Mouse (Mus musculus) neural tube, embryonic 12.5 days (tissue): ENCODE measurements around the gene Bco1. TPM values are rescaled to one million over a fixed set of nuclear protein-coding genes. Genes with fewer than 3 reads are reported as not detected.

ENCODE experiments used
- ATAC-seq: fragments of 200-750 bp; cut with Nextera tagmentation; 2 replicates; pipeline ENCODE4 v1.8.0; 2017; ENCODE audit warnings: low read depth, mild to moderate bottlenecking, moderate TSS enrichment, moderate library complexity; ENCODE audit not compliant: low FRiP score
- H3K27ac ChIP-seq: fragments of 300-500 bp; sonication (generic); 2 replicates; pipeline ENCODE4 v1.5.1; 2016
- H3K27me3 ChIP-seq: fragments of 300-500 bp; sonication (generic); replicated peaks from 2 replicates; pipeline ENCODE4 v1.6.1; 2016; ENCODE audit warnings: mild to moderate bottlenecking
- H3K36me3 ChIP-seq: fragments of 300-500 bp; sonication (generic); 2 replicates; pipeline ENCODE4 v1.6.1; 2016; ENCODE audit warnings: mild to moderate bottlenecking
- H3K4me1 ChIP-seq: fragments of 300-500 bp; sonication (generic); 2 replicates; pipeline ENCODE4 v1.6.1; 2016
- H3K4me2 ChIP-seq: fragments of 300-500 bp; sonication (generic); replicated peaks from 2 replicates; pipeline ENCODE4 v1.6.1; 2016; ENCODE audit warnings: mild to moderate bottlenecking
- H3K4me3 ChIP-seq: fragments of 300-500 bp; sonication (generic); 2 replicates; pipeline ENCODE4 v1.5.1; 2016
- H3K9ac ChIP-seq: fragments of 300-500 bp; sonication (generic); 2 replicates; pipeline ENCODE4 v1.6.1; 2016; ENCODE audit warnings: mild to moderate bottlenecking
- H3K9me3 ChIP-seq: fragments of 300-500 bp; sonication (generic); 2 replicates; pipeline ENCODE4 v1.6.1; 2016; ENCODE audit warnings: mild to moderate bottlenecking
- WGBS: fragments of 180-500 bp; shearing (Covaris S2); methylation state at CpG from one replicate; pipeline ENCODE4 v1.1.7; 2016; 5-methylcytosine and 5-hydroxymethylcytosine counted together
- polyA plus RNA-seq: library from polyadenylated mRNA; unstranded; fragments of >200 nt; fragmentation: Nextera tagmentation; extraction: Ambion mirVana; gene quantifications from 2 replicates; pipeline ENCODE4 v1.2.1, GENCODE M21; 2016

The Bco1 gene
- 0.09 and 0.52 TPM in 2 replicates for polyA plus RNA-seq

DNA sequence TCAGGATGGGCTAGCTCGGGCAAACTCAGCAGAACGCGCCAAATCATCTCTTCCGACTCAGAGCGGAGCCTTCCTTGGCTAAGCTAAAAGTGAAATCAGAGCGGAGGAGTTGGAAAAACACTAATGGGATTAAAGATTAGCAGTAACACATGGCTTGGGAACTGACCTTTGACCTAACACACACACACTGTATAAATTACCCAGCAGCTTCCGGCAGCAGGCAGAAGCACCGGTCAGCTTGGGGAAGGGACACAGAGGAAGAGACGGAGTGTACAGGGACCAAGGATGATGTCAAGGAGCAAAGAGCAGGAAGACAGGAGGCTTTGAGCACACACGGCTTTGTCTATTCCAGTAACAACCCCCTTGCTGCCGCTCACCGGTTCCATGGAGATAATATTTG, at the start of gene Bco1:
Gene Bco1, plus strand, starts transcription at position 208 of the 400 bp plus-strand sequence.
- Histone ChIP-seq H3K27ac (no peak within 1 kb of the TSS), H3K9me3 (peaks cover 6% of the 10 kb centered on the region; the same call in 1 of the 2 replicates), H3K27me3 (no peaks in the 10 kb centered on the region), H3K4me1 (peaks cover 14% of the 10 kb centered on the region), H3K9ac (no peak within 1 kb of the TSS), H3K4me2 (no peak within 1 kb of the TSS), H3K36me3 (no peaks in the 10 kb centered on the region), H3K4me3 (no peak within 1 kb of the TSS)
- ATAC-seq = no peak
- WGBS = 72% methylated on average over 12 of the region's 12 CpGs

DNA sequence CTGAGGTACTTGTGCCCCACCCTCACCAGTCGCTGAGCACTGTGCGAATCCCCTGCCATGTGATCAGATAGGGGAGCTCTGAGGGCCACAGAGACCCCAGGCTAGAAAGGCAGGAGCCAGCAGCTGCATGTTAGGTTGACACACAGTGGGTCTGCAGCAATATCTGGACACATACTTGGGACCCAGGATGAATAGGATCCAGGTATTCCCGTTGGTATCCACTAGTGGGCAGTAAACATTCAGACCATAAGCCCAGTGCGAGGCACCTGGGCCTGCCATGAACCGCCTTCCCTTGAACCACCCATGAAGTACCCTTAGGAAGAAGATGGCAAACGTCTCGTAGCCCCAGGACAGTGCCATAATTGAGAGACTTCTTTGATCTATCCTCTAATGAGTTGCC, 46.2 kb upstream of the Bco1 start:
- no peaks in the 10 kb centered on the region for H3K36me3 ChIP-seq
- 68% methylated on average over 7 of the region's 7 CpGs for WGBS

DNA sequence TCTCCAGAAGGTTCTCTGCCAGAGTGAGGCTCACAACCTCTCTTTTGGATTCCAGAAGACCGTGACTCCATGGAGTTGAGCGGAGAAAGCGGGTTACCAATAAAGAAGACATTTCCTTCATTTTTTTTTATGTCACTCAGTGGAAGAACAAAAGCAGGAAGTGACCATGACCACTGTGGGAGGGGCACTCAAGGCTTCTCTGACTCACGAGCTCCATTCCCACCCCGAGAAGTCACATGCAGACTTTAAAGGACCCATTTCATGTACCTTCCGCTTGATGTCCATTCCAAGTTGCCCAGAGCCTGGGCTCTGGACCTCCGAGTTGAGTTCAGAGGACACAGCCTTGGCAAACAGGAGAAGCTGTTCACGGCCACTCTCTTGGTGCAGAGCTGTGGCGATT, 44.9 kb upstream of the Bco1 start:
- H3K27ac ChIP-seq = no peak overlapping the region
- H3K4me3 ChIP-seq = no peak overlapping the region
- 89% methylated on average over 9 of the region's 9 CpGs for WGBS
- H3K4me1 ChIP-seq = no peaks in the 10 kb centered on the region
- H3K36me3 ChIP-seq = no peaks in the 10 kb centered on the region
- ATAC-seq = no peak
- no peak overlapping the region for H3K4me2 ChIP-seq
- H3K9ac ChIP-seq = no peak overlapping the region
- no peaks in the 10 kb centered on the region for H3K27me3 ChIP-seq
- no peaks in the 10 kb centered on the region for H3K9me3 ChIP-seq

More for the DNA sequence above, 46.2 kb upstream of the Bco1 start:
- no peak overlapping the region for H3K9ac ChIP-seq
- no peak overlapping the region for H3K4me2 ChIP-seq
- H3K9me3 ChIP-seq = no peaks in the 10 kb centered on the region
- no peak overlapping the region for H3K27ac ChIP-seq
- H3K4me3 ChIP-seq = no peak overlapping the region
- H3K4me1 ChIP-seq = no peaks in the 10 kb centered on the region
- no peak for ATAC-seq
- no peaks in the 10 kb centered on the region for H3K27me3 ChIP-seq

DNA sequence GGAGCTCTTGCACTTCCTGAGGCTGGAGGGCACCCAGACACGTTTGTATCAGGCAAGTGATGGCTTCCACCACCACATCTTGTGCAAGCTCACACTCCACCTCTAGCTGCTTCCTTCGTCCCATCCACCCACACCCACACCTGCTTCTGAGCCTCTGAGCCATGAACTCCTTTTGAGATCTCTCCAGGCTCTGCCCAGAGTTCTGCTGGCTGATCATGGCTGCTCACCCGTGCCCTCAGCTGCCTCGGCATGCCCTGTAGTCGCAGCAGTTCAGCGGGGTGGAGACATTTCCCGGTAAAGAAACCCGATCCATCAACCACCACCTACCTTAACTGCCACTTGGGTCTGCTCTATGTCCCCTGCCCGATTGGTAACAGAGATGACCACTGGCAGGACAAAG, 44.3 kb upstream of the Bco1 start:
- no peak overlapping the region for H3K4me2 ChIP-seq
- H3K36me3 ChIP-seq = no peaks in the 10 kb centered on the region
- no peaks in the 10 kb centered on the region for H3K4me1 ChIP-seq
- H3K9me3 ChIP-seq = no peaks in the 10 kb centered on the region
- no peak overlapping the region for H3K27ac ChIP-seq
- H3K9ac ChIP-seq = no peak overlapping the region
- no peaks in the 10 kb centered on the region for H3K27me3 ChIP-seq
- ATAC-seq = no peak
- no peak overlapping the region for H3K4me3 ChIP-seq
- 65% methylated on average over 9 of the region's 9 CpGs for WGBS

DNA sequence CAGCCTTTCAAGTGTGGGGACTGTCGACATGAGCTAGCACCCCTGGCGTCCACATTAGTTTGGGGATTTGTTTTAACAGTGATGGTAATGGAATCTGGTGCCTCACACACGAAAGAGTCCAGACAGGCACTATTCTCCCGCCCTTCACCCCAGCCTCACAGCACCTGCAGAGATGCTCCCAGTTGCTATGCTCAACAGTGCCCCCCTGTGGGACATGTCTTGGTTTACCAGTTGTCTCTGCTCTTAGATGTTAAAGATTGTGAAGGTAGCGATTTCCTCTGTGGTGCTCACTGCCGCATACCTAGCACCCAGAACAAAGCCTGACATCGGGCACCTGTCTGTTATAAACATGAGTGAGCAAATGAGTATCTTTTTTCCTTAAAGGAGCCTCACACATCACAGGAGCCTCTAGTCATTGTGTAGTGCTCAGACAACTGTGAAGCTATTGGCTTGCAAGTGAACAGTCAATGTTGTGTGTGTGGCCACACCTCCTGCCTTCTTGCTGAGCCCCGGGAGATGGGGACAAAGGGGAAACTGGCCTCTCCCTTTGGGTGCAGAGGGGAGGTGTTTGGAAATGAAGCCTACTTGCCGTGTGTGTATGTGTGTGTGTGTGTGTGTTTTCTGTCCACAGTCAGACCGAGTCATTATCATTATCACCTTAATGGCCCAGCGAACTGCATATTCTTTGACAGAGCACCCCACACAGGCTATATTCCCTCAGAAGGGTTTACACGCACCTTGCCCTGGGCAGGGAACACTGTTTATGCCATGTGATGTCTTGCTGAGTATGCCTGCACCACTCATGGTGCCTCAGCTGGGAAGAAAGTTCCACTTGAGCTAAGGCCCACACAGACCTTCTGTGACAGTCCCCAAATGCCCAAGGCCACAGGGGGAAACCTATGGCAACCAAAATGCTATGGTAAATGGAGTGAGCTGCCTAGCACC, 42.2 kb upstream of the Bco1 start:
- H3K9ac ChIP-seq = no peak overlapping the region
- H3K27me3 ChIP-seq = no peaks in the 10 kb centered on the region
- H3K4me2 ChIP-seq = no peak overlapping the region
- no peak for ATAC-seq
- no peaks in the 10 kb centered on the region for H3K9me3 ChIP-seq
- H3K36me3 ChIP-seq = no peaks in the 10 kb centered on the region
- H3K27ac ChIP-seq = no peak overlapping the region
- H3K4me3 ChIP-seq = no peak overlapping the region
- no peaks in the 10 kb centered on the region for H3K4me1 ChIP-seq
- WGBS = 67% methylated on average over 12 of the region's 12 CpGs

DNA sequence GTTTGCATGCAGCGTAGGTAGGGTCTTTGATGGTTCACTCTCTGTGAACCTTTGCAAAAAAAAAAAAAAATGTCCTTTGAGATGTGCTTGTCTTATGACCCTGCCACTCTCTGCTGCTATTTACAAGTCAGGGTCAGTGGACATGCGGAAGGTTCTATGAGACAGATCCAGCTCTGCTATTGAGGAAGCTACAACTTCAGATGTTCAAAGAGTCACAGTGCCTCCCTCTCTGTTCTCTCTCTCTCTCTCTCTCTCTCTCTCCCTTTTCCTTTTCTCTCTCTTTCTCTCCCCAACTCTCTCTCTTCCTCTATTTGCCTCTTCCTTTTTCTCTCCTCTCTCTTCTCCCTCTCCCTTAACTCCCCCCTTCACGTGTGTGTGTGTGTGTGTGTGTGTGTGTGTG, 41.5 kb upstream of the Bco1 start:
- Histone ChIP-seq H3K4me1 (no peaks in the 10 kb centered on the region), H3K9ac (no peak overlapping the region), H3K4me2 (no peak overlapping the region), H3K27ac (no peak overlapping the region), H3K36me3 (no peaks in the 10 kb centered on the region), H3K4me3 (no peak overlapping the region), H3K27me3 (no peaks in the 10 kb centered on the region), H3K9me3 (no peaks in the 10 kb centered on the region)
- ATAC-seq = no peak
- 83% methylated on average over 3 of the region's 3 CpGs for WGBS

DNA sequence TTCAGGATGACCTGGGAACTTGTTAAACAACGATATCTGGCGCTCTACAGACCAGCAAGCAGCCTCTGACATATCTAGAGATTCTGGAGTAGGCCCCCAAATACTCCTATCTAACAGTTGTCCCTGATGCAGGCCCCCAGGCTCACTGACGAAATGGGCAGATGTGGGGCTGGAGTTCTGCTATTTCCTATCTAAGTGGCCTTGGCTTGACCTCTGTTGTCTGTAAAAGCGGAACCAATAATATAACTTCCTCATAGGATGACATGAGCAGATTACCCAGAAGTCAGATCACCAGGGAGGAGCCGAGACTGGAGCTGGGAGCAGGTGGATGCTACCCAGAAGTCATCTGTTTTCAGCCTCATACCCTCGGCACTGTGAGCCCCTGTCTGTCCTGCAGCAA, 40.6 kb upstream of the Bco1 start:
- no peaks in the 10 kb centered on the region for H3K27me3 ChIP-seq
- no peak overlapping the region for H3K4me3 ChIP-seq
- H3K9ac ChIP-seq = no peak overlapping the region
- 76% methylated on average over 6 of the region's 6 CpGs for WGBS
- no peak overlapping the region for H3K4me2 ChIP-seq
- H3K27ac ChIP-seq = no peak overlapping the region
- H3K4me1 ChIP-seq = no peaks in the 10 kb centered on the region
- H3K36me3 ChIP-seq = no peaks in the 10 kb centered on the region
- H3K9me3 ChIP-seq = no peaks in the 10 kb centered on the region
- no peak for ATAC-seq

DNA sequence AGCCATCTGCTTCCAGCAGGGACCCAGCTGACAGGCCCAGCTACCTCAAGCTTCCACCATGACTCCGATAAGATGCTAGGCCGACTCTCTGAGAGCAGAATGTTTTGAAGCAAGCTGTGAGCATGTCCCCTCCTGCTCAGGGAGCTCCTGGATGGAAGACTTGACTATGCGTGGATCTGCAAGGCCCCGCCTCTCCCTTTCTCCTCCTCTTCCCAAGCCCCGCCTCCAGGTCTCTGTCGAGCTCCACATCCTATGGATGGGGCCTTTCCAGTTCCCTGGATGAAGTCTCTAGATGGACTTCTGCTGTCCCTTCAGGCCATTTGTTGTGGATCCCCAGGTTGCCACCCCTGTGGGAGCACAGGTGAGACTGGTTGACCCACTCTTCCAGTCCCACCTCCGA, 36.6 kb upstream of the Bco1 start:
- peaks cover 6% of the 10 kb centered on the region for H3K9me3 ChIP-seq
- H3K9ac ChIP-seq = no peak overlapping the region
- no peak overlapping the region for H3K27ac ChIP-seq
- H3K4me2 ChIP-seq = no peak overlapping the region
- WGBS = 74% methylated on average over 7 of the region's 7 CpGs
- H3K36me3 ChIP-seq = no peaks in the 10 kb centered on the region
- H3K4me3 ChIP-seq = no peak overlapping the region
- ATAC-seq = no peak
- H3K4me1 ChIP-seq = no peaks in the 10 kb centered on the region
- H3K27me3 ChIP-seq = no peaks in the 10 kb centered on the region

DNA sequence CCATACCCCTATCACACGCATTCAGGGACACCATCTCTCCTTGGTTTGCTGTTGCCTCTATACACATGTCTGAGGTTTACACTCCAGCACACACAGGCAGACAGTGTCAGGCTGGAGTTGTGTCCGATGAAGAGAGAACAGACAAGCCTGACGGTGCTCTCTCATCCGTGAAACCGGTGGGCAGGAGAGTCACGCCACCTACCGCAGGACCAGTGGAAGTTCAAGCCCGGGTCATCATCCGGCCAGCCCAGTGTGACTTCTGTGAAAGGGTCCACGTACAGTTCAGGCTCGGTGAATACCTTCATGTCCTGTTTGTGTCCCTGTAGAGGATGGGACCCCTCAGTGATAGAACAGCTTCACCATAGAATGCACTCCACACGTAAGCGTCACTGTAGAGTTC, 35.3 kb upstream of the Bco1 start:
- WGBS = 80% methylated on average over 13 of the region's 13 CpGs
- no peak for ATAC-seq
- no peak overlapping the region for H3K4me2 ChIP-seq
- no peak overlapping the region for H3K4me3 ChIP-seq
- no peaks in the 10 kb centered on the region for H3K36me3 ChIP-seq
- H3K9me3 ChIP-seq = peaks cover 6% of the 10 kb centered on the region
- no peaks in the 10 kb centered on the region for H3K4me1 ChIP-seq
- H3K27ac ChIP-seq = no peak overlapping the region
- H3K27me3 ChIP-seq = no peaks in the 10 kb centered on the region
- H3K9ac ChIP-seq = no peak overlapping the region

DNA sequence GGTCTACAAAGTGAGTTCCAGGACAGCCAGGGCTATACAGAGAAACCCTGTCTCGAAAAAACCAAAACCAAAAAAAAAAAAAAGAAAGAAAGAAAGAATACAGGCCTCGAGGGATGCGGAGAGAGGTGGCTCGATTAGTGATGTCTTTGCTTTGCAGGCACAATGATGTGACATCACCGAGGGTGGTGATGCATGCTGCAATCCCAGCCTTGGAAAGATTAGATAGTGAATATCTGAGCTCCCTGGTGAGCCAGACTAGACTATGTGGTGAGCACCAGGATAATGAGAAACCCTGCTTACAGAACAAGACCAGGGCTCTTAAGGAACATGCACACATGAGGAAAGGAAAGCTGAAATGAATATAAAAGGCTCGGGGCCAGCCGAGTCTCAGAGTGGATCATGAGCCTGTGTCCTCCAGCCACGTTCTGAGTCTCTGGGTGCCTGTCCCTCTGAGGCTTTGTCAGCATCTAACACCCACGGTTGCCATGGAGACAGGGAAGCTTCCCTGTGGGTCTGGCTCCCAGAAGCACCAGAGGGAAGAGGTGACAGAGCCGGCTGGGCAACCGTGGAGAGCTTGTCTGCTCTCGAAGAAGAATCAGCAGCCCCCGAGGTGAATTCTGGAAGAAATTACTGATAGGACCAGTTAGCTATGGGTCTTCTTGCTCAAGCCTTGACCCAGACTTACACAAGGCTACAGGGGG, 34.3 kb upstream of the Bco1 start:
- WGBS = 64% methylated on average over 13 of the region's 13 CpGs
- no peaks in the 10 kb centered on the region for H3K36me3 ChIP-seq
- no peak for ATAC-seq

DNA sequence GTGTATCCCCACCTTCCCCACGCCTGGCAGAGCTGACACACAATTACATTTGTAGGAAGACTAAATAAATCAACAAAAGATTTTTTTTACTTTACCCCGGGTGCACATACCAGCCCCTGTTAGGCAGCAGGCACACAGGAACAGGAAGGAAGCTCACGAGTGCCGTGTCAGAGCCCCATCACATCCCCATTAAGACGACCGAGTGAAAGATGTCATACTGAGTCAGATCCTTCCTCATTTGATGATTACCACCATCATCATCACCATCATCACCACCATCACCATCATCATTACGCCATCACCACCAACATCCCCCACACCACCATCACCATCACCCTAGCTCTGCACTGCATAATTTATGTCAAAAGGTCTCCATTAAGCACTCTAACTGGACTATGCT, 28.7 kb upstream of the Bco1 start:
- no peaks in the 10 kb centered on the region for H3K36me3 ChIP-seq
- H3K9me3 ChIP-seq = peaks cover 6% of the 10 kb centered on the region
- no peak overlapping the region for H3K9ac ChIP-seq
- H3K4me2 ChIP-seq = no peak overlapping the region
- no peaks in the 10 kb centered on the region for H3K27me3 ChIP-seq
- H3K4me3 ChIP-seq = no peak overlapping the region
- 90% methylated on average over 7 of the region's 7 CpGs for WGBS
- no peak for ATAC-seq
- H3K4me1 ChIP-seq = no peaks in the 10 kb centered on the region
- H3K27ac ChIP-seq = no peak overlapping the region

More for the DNA sequence above, 34.3 kb upstream of the Bco1 start:
- H3K27me3 ChIP-seq = no peaks in the 10 kb centered on the region
- H3K9ac ChIP-seq = no peak overlapping the region
- H3K27ac ChIP-seq = no peak overlapping the region
- no peak overlapping the region for H3K4me3 ChIP-seq
- peaks cover 6% of the 10 kb centered on the region for H3K9me3 ChIP-seq
- H3K4me2 ChIP-seq = no peak overlapping the region
- no peaks in the 10 kb centered on the region for H3K4me1 ChIP-seq

DNA sequence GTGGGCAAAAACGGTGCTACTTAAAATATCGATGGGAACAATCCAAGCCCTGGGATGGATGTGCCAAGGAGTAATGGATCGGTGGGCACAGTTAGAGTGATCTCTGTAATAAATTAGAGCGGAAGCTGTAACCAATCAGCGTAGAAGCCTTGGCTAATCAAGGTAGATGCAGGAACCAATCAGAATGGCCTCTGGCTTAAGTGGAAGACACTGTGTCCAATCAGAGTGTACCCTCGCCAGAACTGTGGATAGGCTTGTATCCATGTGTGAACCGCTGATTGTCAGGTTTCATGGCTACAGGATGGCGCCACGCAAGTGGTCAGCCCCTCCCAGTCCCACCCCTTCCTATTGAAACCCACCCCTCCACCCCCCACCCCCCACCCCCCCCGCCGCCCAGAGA, 28.3 kb upstream of the Bco1 start:
- H3K4me1 ChIP-seq = no peaks in the 10 kb centered on the region
- H3K4me3 ChIP-seq = no peak overlapping the region
- H3K9ac ChIP-seq = no peak overlapping the region
- no peak for ATAC-seq
- H3K36me3 ChIP-seq = no peaks in the 10 kb centered on the region
- 84% methylated on average over 11 of the region's 11 CpGs for WGBS
- H3K27me3 ChIP-seq = no peaks in the 10 kb centered on the region
- no peak overlapping the region for H3K4me2 ChIP-seq
- H3K27ac ChIP-seq = no peak overlapping the region
- peaks cover 2% of the 10 kb centered on the region for H3K9me3 ChIP-seq
